Mouse (Mus musculus) kidney, postnatal 10 days (tissue): Measurements from ENCODE around the gene Rabep2.

Experiments
- DNase-seq: peaks from one replicate; pipeline ENCODE4 v3.0.0; 2021; ENCODE audit warnings: mixed read lengths

Rabep2 gene

GRCm38 (mm10) chr7:126435801-126436200 lies 7.2 kb downstream of the Rabep2 start:
- no peak for DNase-seq

- peak; percentile 80 for DNase-seq
Measured at GRCm38 (mm10) chr7:126436851-126437250, 8.3 kb downstream of the Rabep2 start.

GRCm38 (mm10) chr7:126440134-126440533 lies 11.6 kb downstream of the Rabep2 start:
- no peak for DNase-seq

- no peak for DNase-seq
Measured at GRCm38 (mm10) chr7:126443997-126444396, 15.4 kb downstream of the Rabep2 start.

GRCm38 (mm10) chr7:126444536-126444935 lies 16.0 kb downstream of the Rabep2 start:
- peak; percentile 3 for DNase-seq

- DNase-seq = no peak
Measured at GRCm38 (mm10) chr7:126445104-126445815, 16.7 kb downstream of the Rabep2 start.

GRCm38 (mm10) chr7:126446217-126446616 lies 17.7 kb downstream of the Rabep2 start:
- DNase-seq = peak; percentile 3

GRCm38 (mm10) chr7:126448481-126448880 lies 19.9 kb downstream of the Rabep2 start:
- peak; percentile 4 for DNase-seq

GRCm38 (mm10) chr7:126449991-126450390 lies 21.4 kb downstream of the Rabep2 start:
- DNase-seq = peak; percentile 7

- peak; percentile 4 for DNase-seq
Measured at GRCm38 (mm10) chr7:126450641-126451040, 22.1 kb downstream of the Rabep2 start.

GRCm38 (mm10) chr7:126452244-126452643 lies 23.7 kb downstream of the Rabep2 start:
- peak; percentile 3 for DNase-seq

GRCm38 (mm10) chr7:126453861-126454260 lies 25.3 kb downstream of the Rabep2 start:
- no peak for DNase-seq

GRCm38 (mm10) chr7:126455242-126455641 lies 26.7 kb downstream of the Rabep2 start:
- DNase-seq = no peak

- DNase-seq = no peak
Measured at GRCm38 (mm10) chr7:126456382-126457266, 28.1 kb downstream of the Rabep2 start.

GRCm38 (mm10) chr7:126458225-126458624 lies 29.7 kb downstream of the Rabep2 start:
- DNase-seq = no peak

GRCm38 (mm10) chr7:126458844-126459618 lies 30.5 kb downstream of the Rabep2 start:
- no peak for DNase-seq

GRCm38 (mm10) chr7:126460623-126461399 lies 32.3 kb downstream of the Rabep2 start:
- peak; percentile 4 for DNase-seq

GRCm38 (mm10) chr7:126461626-126462025 lies 33.1 kb downstream of the Rabep2 start:
- peak; percentile 2 for DNase-seq

- DNase-seq = peak; percentile 17
Measured at GRCm38 (mm10) chr7:126463004-126463403, 34.4 kb downstream of the Rabep2 start, which contains the start of gene Atp2a1. TSS of gene Atp2a1 (minus strand) at chr7:126463108.

- DNase-seq = no peak
Measured at GRCm38 (mm10) chr7:126463547-126463946, 35.0 kb downstream of the Rabep2 start.

GRCm38 (mm10) chr7:126464121-126464520 lies 35.6 kb downstream of the Rabep2 start:
- peak; percentile 26 for DNase-seq

- no peak for DNase-seq
Measured at GRCm38 (mm10) chr7:126464836-126465235, 36.3 kb downstream of the Rabep2 start.
